Mouse (Mus musculus) CD4-positive, CD25-positive, alpha-beta regulatory T cell, adult 4 months (primary cell): Measurements from ENCODE around the gene Hcrtr1. TPM values are rescaled to one million over a fixed set of nuclear protein-coding genes. Genes with fewer than 3 reads are reported as not detected.

ENCODE experiments used
- ATAC-seq: one replicate; pipeline ENCODE4 v1.8.0; 2017
- polyA plus RNA-seq, 2 experiments: library from polyadenylated mRNA; unstranded; fragments of 100-300 nt; shearing (Covaris generic); gene quantifications; one replicate each; pipeline ENCODE4 v1.2.1; 2017

Hcrtr1 gene
- polyA plus RNA-seq, 2 experiments from 2014 or later = not detected

DNA sequence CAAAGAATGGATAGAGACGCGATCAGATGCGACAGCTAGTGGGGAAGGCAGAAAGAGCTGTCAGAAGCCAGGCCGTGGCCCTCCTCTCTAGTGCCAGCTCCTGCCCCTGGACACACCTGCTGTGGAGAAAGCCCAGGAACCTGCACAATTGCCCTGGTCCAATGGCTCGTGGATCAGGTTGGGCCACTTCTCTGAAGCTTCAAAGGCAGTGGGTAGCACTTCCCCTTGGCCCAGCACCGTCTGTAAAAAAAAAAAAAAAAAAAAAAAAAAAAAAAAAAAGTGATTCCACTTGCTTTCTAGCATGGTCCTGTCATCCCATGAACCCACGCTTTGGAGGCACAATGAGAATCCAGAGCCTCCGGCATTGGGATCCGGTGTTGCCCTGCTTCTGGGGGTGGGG, 28.7 kb upstream of the Hcrtr1 start:
- no peak for ATAC-seq

DNA sequence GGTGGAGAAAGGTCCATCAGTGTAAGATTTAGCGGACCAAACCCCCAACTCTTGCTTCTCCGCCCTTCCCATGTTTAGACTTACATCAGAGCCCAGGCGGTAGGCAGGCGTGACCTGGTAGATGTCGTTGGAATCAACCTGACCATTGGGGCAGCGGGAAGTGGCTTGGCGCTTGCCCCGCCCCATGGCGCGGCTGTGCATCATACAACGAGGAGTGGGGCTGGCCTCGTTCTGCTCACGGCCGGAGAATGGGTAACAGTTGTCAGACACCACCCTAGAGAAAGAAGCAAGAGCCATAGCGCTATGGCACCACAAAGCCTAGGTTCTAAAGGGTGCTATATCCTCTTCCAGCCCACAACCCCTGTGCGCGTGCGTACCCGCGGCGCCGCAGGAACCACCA, 28.2 kb upstream of the Hcrtr1 start:
- no peak for ATAC-seq

DNA sequence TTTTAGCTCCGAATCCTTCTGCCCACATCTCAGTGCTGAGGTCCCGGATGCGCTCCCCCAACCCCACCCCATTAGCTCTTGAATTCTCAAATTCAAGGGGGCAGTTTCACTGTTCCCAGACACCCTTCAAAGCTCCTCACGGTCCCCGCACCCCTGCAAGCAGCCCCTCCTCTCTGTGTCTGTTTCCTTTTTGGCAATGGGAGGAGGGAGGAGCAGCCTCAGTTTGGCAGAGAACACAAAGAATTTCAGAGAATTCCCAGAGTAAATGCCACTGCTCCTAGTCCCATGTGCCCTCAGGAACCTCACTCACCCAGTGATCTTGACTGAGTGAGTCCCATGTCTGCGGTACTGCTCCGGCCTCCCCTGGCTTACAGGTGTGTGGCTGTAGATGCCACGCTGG, 27.4 kb upstream of the Hcrtr1 start:
- ATAC-seq = no peak

DNA sequence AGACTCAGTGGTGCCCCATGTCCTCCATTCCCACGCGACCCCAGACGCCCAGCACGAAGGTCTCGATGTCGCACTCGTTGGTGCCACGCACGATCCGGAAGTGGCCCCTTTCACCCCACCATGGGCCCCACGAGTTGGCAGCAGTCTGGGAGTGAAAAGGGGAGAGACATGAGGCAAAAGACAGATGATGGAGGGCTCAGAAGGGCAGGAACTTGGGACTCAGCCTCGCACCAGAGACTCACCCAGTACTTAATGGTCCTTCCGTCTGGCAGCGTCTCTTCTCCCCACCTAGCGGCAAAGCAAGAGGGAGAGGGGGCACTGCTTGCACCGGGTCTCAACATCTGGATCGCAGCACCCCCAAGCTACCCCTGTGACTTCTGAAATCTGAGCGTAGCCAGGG, 26.9 kb upstream of the Hcrtr1 start:
- ATAC-seq = no peak

DNA sequence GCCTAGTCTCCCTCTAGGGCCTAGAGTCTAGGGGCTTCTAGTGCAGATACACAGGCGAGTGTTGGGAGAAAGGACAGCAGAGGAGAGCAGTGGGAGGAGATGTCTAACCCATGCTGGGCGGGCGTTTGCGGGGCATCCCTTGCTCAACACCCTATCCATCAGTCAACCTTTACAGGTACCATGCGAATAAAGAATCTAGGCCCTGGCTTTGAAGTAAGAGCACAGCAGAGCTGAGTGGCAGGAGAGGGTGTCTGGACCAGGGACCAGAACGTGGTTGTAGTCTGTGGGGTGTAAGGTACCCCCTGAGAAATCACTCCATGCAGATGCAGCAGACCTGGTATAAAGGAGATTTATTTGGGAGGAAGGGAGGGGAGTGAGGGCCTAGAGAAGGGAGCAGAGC, 25.0 kb upstream of the Hcrtr1 start:
- ATAC-seq = no peak

DNA sequence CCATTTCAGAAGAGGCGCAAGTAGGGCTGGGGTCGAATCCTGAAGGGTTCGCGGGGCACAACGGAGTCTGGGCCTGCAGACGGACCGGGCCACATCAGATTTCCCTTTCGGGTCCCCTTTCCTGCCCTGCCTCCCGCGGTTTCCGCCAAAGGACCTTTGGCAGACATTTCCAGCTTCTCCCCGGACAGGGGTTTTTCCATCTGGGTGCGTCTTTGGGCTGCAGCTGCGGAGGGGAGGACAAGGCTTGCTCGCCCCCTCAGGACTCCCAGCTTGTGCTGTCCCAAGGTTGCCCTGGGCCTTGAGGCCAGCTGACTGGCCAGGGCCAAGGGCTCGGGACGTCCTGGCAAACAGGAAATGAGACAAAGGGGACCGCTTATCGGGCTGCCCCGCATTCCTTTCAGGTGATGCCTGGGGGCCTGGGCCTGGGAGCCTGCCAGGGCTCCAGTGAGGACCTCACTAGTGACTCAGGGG, 24.3 kb upstream of the Hcrtr1 start:
- no peak for ATAC-seq

DNA sequence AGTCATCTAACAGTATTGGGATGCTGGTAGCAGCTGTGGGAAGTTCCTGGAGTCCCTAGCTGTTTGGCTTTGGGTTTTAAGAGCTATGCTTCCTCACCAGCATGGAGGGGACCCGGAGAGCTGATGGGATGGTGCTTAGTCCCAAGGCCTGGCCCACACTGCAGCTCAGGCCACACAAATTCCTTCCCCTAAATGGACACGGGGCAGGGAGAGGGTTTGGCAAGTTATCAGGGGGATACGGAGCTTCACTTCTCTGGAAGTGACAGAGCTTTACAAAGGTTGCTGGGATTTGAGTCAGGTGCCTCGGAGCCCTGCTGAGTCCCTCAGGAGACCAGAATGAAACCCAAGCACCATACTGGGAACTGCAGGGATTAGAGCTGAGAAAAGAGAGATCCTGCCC, 22.2 kb upstream of the Hcrtr1 start:
- ATAC-seq = no peak

DNA sequence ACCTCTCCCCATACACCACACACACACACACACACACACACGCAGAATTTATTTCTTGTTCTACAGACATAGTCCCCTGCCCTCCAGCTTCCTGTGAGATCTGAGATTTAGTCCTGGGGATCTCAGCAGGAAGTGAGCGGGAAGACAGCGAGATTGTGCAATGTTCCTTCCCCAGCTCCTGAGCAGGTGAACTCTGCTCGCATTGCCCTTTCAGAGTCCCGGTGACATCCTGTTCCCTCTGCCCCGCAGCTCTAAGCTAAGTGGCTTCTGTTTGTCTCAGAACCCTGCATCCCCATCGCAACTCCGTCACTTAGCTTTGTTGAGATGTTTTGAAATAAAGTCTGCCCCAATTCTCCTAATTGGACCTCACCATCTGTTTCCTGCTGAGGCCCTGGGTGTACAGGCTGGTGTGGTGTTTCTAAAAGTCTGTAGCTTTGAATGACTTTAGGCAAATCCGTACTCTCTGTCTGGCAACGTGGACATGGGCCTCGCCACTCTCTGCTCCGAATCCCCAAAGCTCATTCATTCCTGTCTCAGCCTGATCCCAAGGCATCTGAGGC, 17.7 kb upstream of the Hcrtr1 start:
- ATAC-seq = no peak

DNA sequence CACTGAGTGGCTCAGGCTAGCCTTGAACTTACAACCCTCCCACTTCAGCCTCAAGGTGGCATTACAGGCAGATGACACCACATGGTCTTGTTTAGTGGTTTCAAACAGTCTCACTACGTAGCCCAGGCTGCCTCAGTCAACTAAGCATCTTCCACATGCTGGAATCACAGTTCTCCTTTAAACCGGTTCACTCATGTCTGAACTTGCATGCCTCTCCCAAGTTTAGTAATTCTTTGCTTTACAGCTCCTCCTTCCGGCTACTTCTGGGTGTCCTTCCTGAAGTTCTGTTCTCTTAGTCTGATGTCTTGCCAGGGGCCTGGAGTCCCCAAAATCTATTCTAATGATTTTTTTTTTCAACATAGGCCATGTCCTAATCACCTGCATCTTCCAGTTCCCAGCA, 15.1 kb upstream of the Hcrtr1 start:
- no peak for ATAC-seq

DNA sequence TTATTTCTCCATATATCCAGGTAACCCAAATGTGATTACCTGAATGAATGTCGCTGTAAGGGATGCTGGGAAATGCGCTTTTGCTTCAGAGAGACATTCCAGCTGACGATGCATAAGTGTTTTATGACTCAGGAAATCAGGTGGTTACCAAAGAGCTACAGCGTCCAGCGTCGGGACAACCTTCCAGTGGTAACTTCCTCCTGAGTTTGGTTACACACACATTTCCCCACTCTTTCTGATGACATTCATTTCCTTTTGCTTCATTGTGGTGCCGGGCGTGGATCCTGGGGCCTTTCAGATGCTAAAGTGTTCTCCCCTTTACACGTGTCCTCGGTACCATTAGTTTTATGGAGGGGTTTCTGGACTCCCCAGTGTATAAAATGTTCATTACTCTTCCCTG, 9.2 kb upstream of the Hcrtr1 start:
- no peak for ATAC-seq

DNA sequence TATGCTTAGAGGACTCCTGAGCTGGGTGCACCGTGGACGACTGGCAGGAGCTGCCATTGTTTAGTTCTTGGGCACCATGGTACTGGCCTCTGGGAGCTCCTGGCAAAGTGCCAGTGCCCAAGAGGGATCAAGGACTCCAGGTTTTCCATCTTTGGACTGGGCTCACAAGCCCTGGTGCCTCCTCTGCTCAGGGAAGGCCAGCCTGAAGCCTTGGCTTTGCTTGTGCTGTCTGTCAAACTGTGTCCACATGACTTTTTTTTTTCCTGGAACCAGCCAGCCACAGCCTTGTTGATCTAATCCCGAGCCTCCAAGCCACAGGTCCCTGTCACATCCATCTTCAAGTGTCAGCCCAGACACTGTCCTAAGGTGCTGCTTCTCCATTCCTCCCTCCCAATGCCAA, 2.6 kb upstream of the Hcrtr1 start:
- ATAC-seq = no peak

DNA sequence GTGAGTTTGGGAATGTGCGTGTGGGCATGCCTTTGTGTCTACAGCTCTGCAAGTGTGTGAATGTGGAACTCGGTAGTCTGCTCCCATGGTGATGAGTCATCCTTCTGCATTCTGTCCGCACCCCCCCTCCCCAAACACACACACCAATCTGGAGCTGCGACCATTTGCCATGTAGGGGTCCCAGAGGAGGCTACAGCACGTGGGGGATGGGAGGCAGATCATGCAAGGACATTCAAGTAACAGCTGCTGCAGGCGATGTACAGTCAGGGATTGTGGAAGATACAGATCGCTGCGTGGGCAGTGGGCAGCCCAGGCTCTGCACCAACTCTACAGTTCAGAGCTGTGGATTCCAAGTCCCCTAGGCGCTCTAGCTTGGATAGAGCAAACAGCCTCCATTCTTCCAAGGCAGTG, 1.8 kb upstream of the Hcrtr1 start:
- ATAC-seq = no peak

DNA sequence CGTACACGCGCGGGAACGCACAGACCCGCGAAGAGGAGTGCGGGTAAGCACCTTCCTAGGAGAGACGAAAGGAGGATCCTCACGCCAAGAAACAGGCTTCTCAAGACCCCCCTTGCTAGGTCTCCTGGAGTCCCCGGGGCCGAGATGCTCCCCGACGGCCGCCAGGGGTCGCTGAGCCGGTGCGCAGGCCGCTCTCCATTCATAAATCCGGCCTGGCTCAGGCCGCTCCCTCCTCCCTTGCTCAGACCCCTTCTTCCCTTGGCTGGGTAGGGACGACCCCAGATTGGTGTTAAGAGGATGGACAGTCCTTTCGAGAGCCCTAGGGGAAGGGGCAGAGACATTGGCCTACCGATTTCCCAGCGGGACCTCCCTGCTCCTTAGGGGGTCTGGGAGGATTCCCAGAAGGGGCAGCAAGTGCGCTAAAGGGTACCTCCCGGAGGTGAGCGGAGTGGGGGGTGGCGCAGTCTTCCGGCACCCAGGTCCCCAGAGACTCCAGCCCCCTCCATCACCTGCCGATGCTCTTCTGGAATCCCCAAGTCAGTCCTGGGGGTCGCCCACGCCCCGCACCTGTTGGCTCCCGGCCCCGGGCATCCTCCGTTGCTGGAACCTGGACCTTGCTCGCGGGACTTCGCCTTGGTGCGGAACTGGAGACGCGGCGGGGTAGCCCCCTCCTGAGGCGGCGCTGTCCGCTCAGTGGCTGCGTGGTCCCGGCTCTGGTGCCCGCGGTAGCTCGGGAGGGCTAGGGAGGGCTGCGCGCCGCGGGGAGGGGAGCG, 532 bp downstream of the Hcrtr1 start:
- no peak for ATAC-seq

DNA sequence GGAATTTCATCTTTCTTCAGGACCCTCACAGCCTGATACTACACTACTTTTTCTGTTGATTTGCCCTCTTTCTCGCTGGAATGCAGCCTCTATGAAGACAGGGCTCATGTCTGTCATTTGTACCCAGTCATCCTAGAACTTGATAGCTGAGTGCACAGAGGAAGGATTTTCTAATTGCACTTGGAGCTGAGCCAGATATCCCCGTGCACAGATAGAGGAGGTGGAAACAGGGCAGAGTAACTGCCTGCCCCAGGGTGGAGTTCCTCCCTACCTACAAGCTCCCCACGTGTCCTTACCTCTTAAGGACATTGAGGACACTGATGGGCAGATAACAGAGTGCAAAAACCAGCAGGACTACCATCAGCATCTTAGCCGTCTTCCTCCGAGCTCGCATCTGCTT, 5.8 kb downstream of the Hcrtr1 start:
- ATAC-seq = no peak

DNA sequence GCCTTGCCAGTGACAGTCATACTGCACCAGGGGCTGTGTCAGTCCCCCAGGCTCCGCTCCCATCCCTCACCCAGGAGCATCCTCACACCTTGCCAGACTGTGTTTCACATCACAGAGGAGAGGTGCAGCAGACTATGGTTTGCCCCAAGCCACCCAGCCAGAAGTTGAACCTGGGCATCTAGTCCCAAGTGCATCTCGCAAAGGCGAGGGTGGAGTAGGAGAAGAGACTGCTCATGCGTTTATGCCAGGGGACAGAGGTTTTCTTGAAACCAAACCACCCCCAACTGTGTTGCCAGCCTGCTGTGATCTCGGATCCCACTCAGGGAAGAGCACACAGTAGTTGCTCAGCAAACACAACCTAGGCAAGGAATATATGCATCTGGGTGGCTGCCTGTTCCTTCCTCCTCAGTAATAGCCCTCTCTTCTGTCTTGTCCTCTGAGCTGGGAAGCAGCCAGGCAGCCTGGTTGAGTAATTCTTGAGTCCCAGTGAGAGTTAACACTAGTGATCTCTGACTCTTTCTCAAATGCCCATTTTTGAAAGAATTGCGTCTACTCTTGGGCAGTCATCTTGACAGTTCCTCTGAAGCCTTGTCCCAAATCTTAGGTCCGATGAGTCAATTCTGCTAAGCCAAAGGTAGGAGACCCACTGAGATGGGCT, 7.6 kb downstream of the Hcrtr1 start:
- no peak for ATAC-seq

DNA sequence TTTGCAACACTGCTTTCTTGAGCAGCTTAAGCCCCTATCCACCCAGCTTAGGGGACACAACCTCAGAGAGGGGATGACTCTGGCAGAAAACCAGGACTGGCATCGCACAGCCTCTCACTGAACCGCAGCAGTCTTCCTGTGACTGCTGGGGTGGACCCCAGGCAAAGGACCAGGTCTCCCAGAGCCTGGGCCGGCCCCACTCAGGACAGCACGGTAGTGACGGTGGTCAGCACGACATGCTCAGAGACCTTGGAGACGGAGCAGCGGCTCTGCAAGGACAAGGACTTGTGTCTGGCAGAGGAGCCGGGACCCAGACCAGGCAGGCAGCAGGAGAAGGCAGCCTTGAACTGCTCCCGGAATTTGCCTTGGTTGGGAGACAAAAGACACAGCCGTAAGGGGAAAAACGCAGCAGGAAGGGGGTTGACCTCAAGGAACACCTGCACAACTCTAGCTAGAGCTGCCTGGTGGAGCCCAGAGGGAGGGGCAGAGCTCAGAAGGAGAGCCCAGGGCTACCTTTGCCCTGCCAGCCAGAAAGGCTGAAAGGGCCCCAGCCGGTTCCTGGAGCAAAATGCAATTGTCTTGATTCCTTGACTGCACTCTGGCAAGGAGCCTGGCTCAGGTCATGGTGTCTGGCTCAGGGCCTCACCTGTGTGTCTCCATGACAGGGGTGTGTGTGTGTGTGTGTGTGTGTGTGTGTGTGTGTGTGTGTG, 8.4 kb downstream of the Hcrtr1 start:
- ATAC-seq = no peak

DNA sequence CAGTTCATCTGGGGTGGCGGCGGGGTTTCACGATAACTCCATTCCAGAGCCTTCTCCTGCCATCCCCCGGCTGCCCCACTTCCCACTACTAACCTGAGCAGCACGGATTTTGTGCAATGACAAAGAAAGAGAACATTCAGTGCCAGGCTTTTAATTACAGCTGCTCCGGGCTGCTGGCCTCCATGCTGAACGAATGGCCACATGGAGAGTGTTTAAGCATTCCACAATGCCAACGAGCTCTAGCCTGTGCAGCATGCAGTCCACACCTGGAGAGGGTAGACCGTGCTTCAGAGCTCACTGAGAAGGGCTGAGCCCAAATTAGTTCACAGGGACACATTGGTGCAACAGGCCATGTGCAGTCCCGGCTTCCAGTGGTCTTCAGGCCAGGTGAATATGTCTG, 9.1 kb downstream of the Hcrtr1 start:
- no peak for ATAC-seq

DNA sequence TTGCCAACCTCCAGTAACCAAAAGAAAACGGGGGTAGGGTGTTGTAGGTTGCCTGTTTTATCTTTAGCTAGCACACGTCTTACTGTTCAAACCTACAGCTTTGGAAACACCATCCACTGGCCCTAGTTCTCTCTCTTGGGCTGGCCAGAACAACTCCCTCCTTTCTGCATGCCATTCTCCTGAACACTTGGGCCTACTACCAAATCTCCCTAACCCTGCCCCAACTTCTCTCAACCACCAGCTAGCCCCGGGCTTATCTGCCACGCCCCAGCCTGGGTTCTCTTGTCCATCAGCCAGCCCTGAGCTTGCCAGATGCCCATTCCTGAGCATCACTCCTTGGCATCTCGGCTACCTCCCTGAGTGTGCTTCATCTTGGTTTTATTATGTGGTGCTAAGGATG, 10.3 kb downstream of the Hcrtr1 start:
- ATAC-seq = no peak

DNA sequence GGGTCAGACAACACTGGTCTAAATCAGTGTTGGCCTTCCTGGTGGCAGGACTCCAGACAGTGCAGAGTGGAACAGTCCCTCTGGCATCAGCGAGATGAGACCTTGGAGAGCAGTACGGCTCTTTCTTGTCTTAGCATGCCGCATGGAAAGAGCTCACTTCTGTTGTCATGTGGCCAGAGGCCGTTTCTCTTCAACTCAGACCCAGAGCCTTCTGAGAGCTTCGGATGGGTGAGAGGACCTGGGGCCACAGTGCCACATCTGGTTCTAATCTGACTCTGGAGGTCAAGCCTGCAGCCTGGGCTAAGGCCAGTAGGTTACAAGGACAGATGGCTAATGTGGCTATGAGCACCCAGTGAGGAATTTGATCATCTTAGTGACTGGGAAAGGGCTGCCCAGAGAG, 13.2 kb downstream of the Hcrtr1 start:
- ATAC-seq = no peak

DNA sequence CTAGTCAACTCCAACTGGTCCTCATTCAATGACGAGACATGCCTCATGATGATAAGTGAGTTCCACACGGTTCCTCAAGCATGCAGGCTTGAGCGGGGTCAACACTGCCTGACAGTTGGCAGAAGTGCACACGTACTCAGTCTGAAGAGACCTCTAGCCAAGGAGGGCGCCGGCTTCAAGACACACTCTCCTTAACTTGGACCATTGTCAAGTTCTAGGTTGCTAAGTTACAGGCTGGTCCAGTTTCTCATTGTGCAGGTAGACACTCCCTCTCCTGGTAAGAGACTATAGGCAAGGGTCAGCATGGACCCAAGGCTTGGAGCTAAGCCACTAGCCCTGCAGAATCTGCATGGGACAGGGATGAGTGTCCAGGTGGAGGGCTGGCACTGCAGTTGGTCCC, 14.0 kb downstream of the Hcrtr1 start:
- no peak for ATAC-seq

DNA sequence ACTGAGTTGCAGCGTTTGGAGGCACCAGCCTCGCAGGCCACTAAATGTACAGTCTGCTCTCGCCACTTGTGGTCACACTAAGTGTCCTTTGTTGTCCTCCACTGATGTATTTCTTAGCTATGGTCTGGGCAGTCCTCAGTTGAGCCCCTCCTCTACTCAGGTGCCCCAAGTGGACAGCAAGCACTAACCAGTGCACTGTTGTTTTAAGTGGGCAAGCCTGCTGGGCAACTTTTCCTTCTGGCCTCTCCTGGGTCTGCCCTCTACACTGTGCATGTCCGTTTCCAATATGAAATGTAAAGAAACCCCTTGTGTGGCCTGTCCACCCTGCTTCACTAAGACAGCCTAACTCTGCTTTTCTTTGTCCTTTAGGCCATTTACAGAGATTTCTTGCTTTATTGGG, 15.0 kb downstream of the Hcrtr1 start:
- no peak for ATAC-seq

DNA sequence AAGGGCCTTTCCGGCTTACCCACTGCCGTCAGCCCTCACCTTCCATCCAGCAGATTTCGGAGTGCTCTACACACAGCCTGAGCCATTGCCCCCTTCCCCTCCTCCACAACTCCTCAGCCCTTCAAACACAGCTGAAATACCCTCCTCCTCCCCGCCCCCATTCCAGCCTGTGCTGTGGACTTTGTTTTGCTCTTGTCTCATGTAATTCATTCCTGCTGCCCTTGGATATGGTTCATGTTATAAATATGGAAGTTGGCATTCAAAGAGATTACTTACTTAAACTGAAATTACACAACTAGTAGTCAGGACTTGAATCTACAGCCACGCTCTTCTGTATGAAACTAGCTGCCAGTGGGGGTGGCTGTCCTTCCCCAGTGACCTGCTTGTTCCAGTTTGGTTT, 16.1 kb downstream of the Hcrtr1 start:
- ATAC-seq = no peak

DNA sequence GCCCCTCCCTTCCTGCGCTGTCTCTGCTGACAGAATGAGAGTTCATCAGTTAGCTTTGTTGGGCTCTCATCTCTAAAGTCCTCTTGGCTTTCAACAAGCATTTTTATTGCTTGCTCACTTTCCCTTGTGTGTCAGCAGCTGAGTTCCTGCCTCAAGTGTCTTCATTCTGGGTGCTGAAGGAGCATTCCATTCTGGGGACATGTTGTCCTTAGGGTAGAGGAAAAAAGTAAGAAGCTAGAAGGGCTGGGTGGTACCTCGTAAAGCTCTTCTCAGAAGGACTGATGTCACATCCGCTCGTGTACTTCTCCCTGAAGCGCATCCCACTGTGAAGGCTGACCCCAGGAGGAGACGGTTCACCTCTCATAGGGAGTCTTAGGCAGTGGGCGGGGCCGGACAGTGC, 17.6 kb downstream of the Hcrtr1 start:
- ATAC-seq = no peak

DNA sequence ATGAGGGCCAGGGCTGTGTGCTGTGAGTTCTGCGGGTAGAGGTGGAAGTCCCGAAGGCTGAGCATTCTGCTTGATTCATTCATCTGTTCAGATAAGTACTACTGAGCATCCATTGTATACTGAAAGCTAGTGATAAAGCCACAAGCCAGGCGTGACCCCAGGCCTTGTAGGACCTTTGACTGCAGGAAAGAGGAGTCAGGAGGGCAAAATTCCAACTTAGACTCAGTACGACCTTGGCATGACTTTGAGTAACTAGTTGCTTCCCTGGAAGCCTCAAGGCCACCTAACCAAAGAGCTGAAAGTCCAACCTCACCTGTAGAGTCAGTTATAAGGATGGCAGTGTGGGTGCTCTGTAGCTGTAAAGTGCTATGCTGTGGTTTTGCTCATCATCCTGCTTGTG, 18.4 kb downstream of the Hcrtr1 start:
- no peak for ATAC-seq
